Mouse (Mus musculus) bone marrow macrophage, adult 2 months (primary cell): ENCODE results near the gene Arid5b.

Experiments
- CTCF ChIP-seq: IDR thresholded peaks from 2 replicates; pipeline ENCODE4 v1.5.1; 2012; ENCODE audit warnings: low read depth, mild to moderate bottlenecking, low read length, moderate library complexity
- POLR2A ChIP-seq: IDR thresholded peaks from 2 replicates; pipeline ENCODE4 v1.6.1; 2012; ENCODE audit warnings: mild to moderate bottlenecking, low read depth, low read length, borderline replicate concordance

GRCm38 (mm10) chr10:68289465-68289864 lies 10.9 kb upstream of the Arid5b start:
- TF ChIP-seq POLR2A (no peak), CTCF (no peak)
